Mouse (Mus musculus): ENCODE data around the gene N4bp1.

The N4bp1 gene

GRCm38 (mm10) chr8:86884489-86885463, at the start of gene N4bp1:
Gene N4bp1, minus strand, starts transcription at chr8:86885258.
- in situ Hi-C loops (cut with MboI; ENCODE audit: unreplicated experiment in 2 of 2) = loop anchor here (10.0 to 25.0 kb wide), 3 partner anchors 140 to 1822 kb away; partner anchors contain the start of genes Dhps (in 1 of the 2), Fbxw9 (in 1 of the 2), Gm10638 (in 1 of the 2) and Gm5741 (in 1 of the 2)

- in situ Hi-C loops (cut with MboI; ENCODE audit: unreplicated experiment in 2 of 2) = loop anchor here (5.0 to 25.0 kb wide), 3 partner anchors 600 to 1202 kb away; partner anchors contain the start of gene Heatr3 (in 1 of the 2)
Measured at GRCm38 (mm10) chr8:86934841-86935240, 49.8 kb upstream of the N4bp1 start.

- in situ Hi-C loops (cut with MboI; ENCODE audit: unreplicated experiment in 2 of 2) = loop anchor here (5.0 to 25.0 kb wide), 3 partner anchors 600 to 1203 kb away; partner anchors contain the start of gene Heatr3 (in 1 of the 2)
Measured at GRCm38 (mm10) chr8:86934393-86934792, 49.3 kb upstream of the N4bp1 start.

- in situ Hi-C loops (cut with MboI; ENCODE audit: unreplicated experiment in 2 of 2) = loop anchor here (5.0 to 25.0 kb wide), 3 partner anchors 601 to 1203 kb away; partner anchors contain the start of gene Heatr3 (in 1 of the 2)
Measured at GRCm38 (mm10) chr8:86933898-86934297, 48.8 kb upstream of the N4bp1 start.

- in situ Hi-C loops (cut with MboI; ENCODE audit: unreplicated experiment in 2 of 2) = loop anchor here in 1 of 2 experiments (25.0 kb wide), 1 partner anchor 1211 kb away; the partner anchor contains the start of gene Heatr3
Measured at GRCm38 (mm10) chr8:86926237-86926636, 41.2 kb upstream of the N4bp1 start.

GRCm38 (mm10) chr8:86923219-86923835, 38.3 kb upstream of the N4bp1 start:
- in situ Hi-C loops (cut with MboI; ENCODE audit: unreplicated experiment in 2 of 2) = loop anchor here in 1 of 2 experiments (25.0 kb wide), 3 partner anchors 861 to 1486 kb away; partner anchors contain the start of genes 4921524J17Rik and Dnaja2

- in situ Hi-C loops (cut with MboI; ENCODE audit: unreplicated experiment in 2 of 2) = loop anchor here in 1 of 2 experiments (25.0 kb wide), 3 partner anchors 860 to 1485 kb away; partner anchors contain the start of genes 4921524J17Rik and Dnaja2
Measured at GRCm38 (mm10) chr8:86922673-86923072, 37.6 kb upstream of the N4bp1 start.

- in situ Hi-C loops (cut with MboI; ENCODE audit: unreplicated experiment in 2 of 2) = loop anchor here in 1 of 2 experiments (25.0 kb wide), 3 partner anchors 860 to 1485 kb away; partner anchors contain the start of genes 4921524J17Rik and Dnaja2
Measured at GRCm38 (mm10) chr8:86922141-86922540, 37.1 kb upstream of the N4bp1 start.

- in situ Hi-C loops (cut with MboI; ENCODE audit: unreplicated experiment in 2 of 2) = loop anchor here in 1 of 2 experiments (25.0 kb wide), 3 partner anchors 859 to 1484 kb away; partner anchors contain the start of genes 4921524J17Rik and Dnaja2
Measured at GRCm38 (mm10) chr8:86920996-86921395, 35.9 kb upstream of the N4bp1 start.

- in situ Hi-C loops (cut with MboI; ENCODE audit: unreplicated experiment in 2 of 2) = loop anchor here in 1 of 2 experiments (25.0 kb wide), 3 partner anchors 858 to 1483 kb away; partner anchors contain the start of genes 4921524J17Rik and Dnaja2
Measured at GRCm38 (mm10) chr8:86920455-86920854, 35.4 kb upstream of the N4bp1 start.

- in situ Hi-C loops (cut with MboI; ENCODE audit: unreplicated experiment in 2 of 2) = loop anchor here in 1 of 2 experiments (25.0 kb wide), 3 partner anchors 858 to 1483 kb away; partner anchors contain the start of genes 4921524J17Rik and Dnaja2
Measured at GRCm38 (mm10) chr8:86920024-86920423, 35.0 kb upstream of the N4bp1 start.

- in situ Hi-C loops (cut with MboI; ENCODE audit: unreplicated experiment in 2 of 2) = loop anchor here (10.0 to 25.0 kb wide), 4 partner anchors 216 to 1482 kb away; partner anchors contain the start of genes 4921524J17Rik (in 1 of the 2) and Dnaja2 (in 1 of the 2)
Measured at GRCm38 (mm10) chr8:86919262-86919661, 34.2 kb upstream of the N4bp1 start.

GRCm38 (mm10) chr8:86918093-86918492, 33.0 kb upstream of the N4bp1 start:
- in situ Hi-C loops (cut with MboI; ENCODE audit: unreplicated experiment in 2 of 2) = loop anchor here (10.0 to 25.0 kb wide), 4 partner anchors 217 to 1481 kb away; partner anchors contain the start of genes 4921524J17Rik (in 1 of the 2) and Dnaja2 (in 1 of the 2)

- in situ Hi-C loops (cut with MboI; ENCODE audit: unreplicated experiment in 2 of 2) = loop anchor here (10.0 to 25.0 kb wide), 4 partner anchors 217 to 1480 kb away; partner anchors contain the start of genes 4921524J17Rik (in 1 of the 2) and Dnaja2 (in 1 of the 2)
Measured at GRCm38 (mm10) chr8:86917689-86918088, 32.6 kb upstream of the N4bp1 start.

GRCm38 (mm10) chr8:86916369-86916768, 31.3 kb upstream of the N4bp1 start:
- in situ Hi-C loops (cut with MboI; ENCODE audit: unreplicated experiment in 2 of 2) = loop anchor here (10.0 to 25.0 kb wide), 4 partner anchors 218 to 1479 kb away; partner anchors contain the start of genes 4921524J17Rik (in 1 of the 2) and Dnaja2 (in 1 of the 2)

GRCm38 (mm10) chr8:86911136-86911535, 26.1 kb upstream of the N4bp1 start:
- in situ Hi-C loops (cut with MboI; ENCODE audit: unreplicated experiment in 2 of 2) = loop anchor here (10.0 to 25.0 kb wide), 4 partner anchors 224 to 1474 kb away; partner anchors contain the start of genes 4921524J17Rik (in 1 of the 2) and Dnaja2 (in 1 of the 2)

- in situ Hi-C loops (cut with MboI; ENCODE audit: unreplicated experiment in 2 of 2) = loop anchor here (10.0 to 25.0 kb wide), 4 partner anchors 225 to 1473 kb away; partner anchors contain the start of genes 4921524J17Rik (in 1 of the 2) and Dnaja2 (in 1 of the 2)
Measured at GRCm38 (mm10) chr8:86910250-86910649, 25.2 kb upstream of the N4bp1 start.

- in situ Hi-C loops (cut with MboI; ENCODE audit: unreplicated experiment in 2 of 2) = loop anchor here (5.0 to 25.0 kb wide), 12 partner anchors 86 to 1471 kb away; partner anchors contain the start of genes Dnaja2 (in 2 of the 2) and 4921524J17Rik (in 1 of the 2)
Measured at GRCm38 (mm10) chr8:86908536-86908935, 23.5 kb upstream of the N4bp1 start.

- in situ Hi-C loops (cut with MboI; ENCODE audit: unreplicated experiment in 2 of 2) = loop anchor here (5.0 to 25.0 kb wide), 13 partner anchors 83 to 1468 kb away; partner anchors contain the start of genes Dnaja2 (in 2 of the 2) and 4921524J17Rik (in 1 of the 2)
Measured at GRCm38 (mm10) chr8:86904911-86905310, 19.9 kb upstream of the N4bp1 start.
